Mouse (Mus musculus) G1E (cell line): ENCODE measurements at regions not wholly inside any gene's neighbourhood (a gene's known extent, or its start where the extent isn't known, plus 50 kb on each side); places are given as distances from the start of the nearest gene placed in this dataset.

ENCODE experiments used
- ATAC-seq: 2 replicates; pipeline ENCODE4 v1.8.0; 2016; ENCODE audit warnings: mild to moderate bottlenecking; ENCODE audit not compliant: insufficient number of reproducible peaks, poor library complexity, low FRiP score, severe bottlenecking; ENCODE audit errors: extremely low read depth
- DNase-seq: peaks from one replicate; pipeline ENCODE4 v3.0.0; 2012; ENCODE audit warnings: low spot score
- H3K27me3 ChIP-seq: 2 replicates; pipeline ENCODE4 v1.6.1; 2012; ENCODE audit warnings: mild to moderate bottlenecking, low read length, inconsistent platforms; ENCODE audit not compliant: insufficient read depth
- H3K36me3 ChIP-seq: replicated peaks from 2 replicates; pipeline ENCODE3; 2012; ENCODE audit warnings: mild to moderate bottlenecking, inconsistent platforms
- H3K4me1 ChIP-seq: 2 replicates; pipeline ENCODE4 v1.6.1; 2012; ENCODE audit warnings: low read depth, low read length, inconsistent platforms, mixed read lengths; ENCODE audit not compliant: insufficient read depth
- H3K4me3 ChIP-seq: 2 replicates; pipeline ENCODE4 v1.5.1; 2012; ENCODE audit warnings: low read depth, mild to moderate bottlenecking, inconsistent platforms, low read length, moderate library complexity, mixed read lengths
- H3K9me3 ChIP-seq: replicated peaks from 2 replicates; pipeline ENCODE4 v1.6.1; 2012; ENCODE audit warnings: inconsistent platforms
- CTCF ChIP-seq: IDR thresholded peaks from 2 replicates; pipeline ENCODE4 v1.5.1; 2012; ENCODE audit warnings: low read depth, low read length, inconsistent platforms, mixed read lengths
- GATA1 ChIP-seq: IDR thresholded peaks from 2 replicates; pipeline ENCODE4 v1.6.1; 2012; ENCODE audit warnings: borderline replicate concordance, low read length, inconsistent platforms, mixed read lengths
- GATA2 ChIP-seq: IDR thresholded peaks from 2 replicates; pipeline ENCODE4 v1.6.1; 2012; ENCODE audit warnings: low read depth, low read length, inconsistent platforms, borderline replicate concordance
- POLR2AphosphoS5 ChIP-seq: IDR thresholded peaks from 2 replicates; pipeline ENCODE4 v1.6.1; 2012; ENCODE audit warnings: low read depth, low read length, inconsistent platforms; ENCODE audit not compliant: insufficient replicate concordance
- TAL1 ChIP-seq: conservative IDR thresholded peaks from 2 replicates; pipeline ENCODE4 v1.6.1; 2012; ENCODE audit warnings: low read depth, low read length, inconsistent platforms, mixed read lengths

- H3K27me3 ChIP-seq, result peaks cover 7% of the 10 kb centered on the region
Measured at GRCm38 (mm10) chr17:45884021-45884722, 148.0 kb downstream of the Vegfa start.

DNA sequence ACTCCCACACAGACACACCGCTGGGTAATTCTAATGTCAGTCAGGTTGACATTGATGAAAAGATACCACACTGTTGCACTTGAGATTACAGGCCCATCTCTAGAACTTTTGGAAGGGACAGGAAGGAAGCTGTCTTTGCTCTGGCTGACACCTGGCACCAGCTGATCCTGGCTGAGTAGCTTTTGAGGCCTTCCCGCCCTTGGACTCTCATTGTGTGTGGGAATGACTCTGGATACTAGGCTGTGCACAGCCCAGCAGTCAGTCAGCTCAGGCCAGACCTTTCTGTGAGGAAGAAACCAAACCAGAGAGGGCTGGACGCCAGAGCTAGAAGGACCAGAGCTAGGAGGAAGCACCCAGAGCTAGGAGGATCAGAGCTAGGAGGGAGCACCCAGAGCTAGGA lies 149.0 kb upstream of the 1600014C23Rik start:
- TF ChIP-seq GATA2 (no peak), TAL1 (no peak), POLR2AphosphoS5 (no peak), GATA1 (no peak), CTCF (no peak)
- H3K36me3 ChIP-seq, result no peaks in the 10 kb centered on the region
- H3K27me3 ChIP-seq, result peaks cover 4% of the 10 kb centered on the region; the same call in 1 of the 2 replicates
- no peak overlapping the region for H3K4me3 ChIP-seq
- ATAC-seq, result no peak
- no peak for DNase-seq
- H3K9me3 ChIP-seq, result peaks cover 4% of the 10 kb centered on the region
- H3K4me1 ChIP-seq, result 0 out of 2 replicates have a peak, but pooled peaks cover 4% of the 10 kb centered on the region

More at GRCm38 (mm10) chr17:45884021-45884722, 148.0 kb downstream of the Vegfa start:
- Histone ChIP-seq H3K4me1 (0 out of 2 replicates have a peak, but pooled peaks cover 4% of the 10 kb centered on the region), H3K36me3 (no peaks in the 10 kb centered on the region), H3K9me3 (no peaks in the 10 kb centered on the region), H3K4me3 (no peak overlapping the region)
- no peak for DNase-seq
- TF ChIP-seq TAL1 (no peak), CTCF (no peak), POLR2AphosphoS5 (no peak), GATA1 (no peak), GATA2 (no peak)
- ATAC-seq, result no peak

GRCm38 (mm10) chr17:45881284-45881683 lies 147.6 kb upstream of the 1600014C23Rik start:
- TF ChIP-seq POLR2AphosphoS5 (no peak), TAL1 (no peak), GATA1 (no peak), GATA2 (no peak), CTCF (no peak)
- Histone ChIP-seq H3K27me3 (peaks cover 3% of the 10 kb centered on the region), H3K36me3 (no peaks in the 10 kb centered on the region), H3K9me3 (peaks cover 4% of the 10 kb centered on the region), H3K4me3 (no peak overlapping the region), H3K4me1 (0 out of 2 replicates have a peak, but pooled peaks cover 4% of the 10 kb centered on the region)
- ATAC-seq, result no peak
- no peak for DNase-seq

- no peak overlapping the region for H3K4me3 ChIP-seq
- ATAC-seq, result no peak
- H3K27me3 ChIP-seq, result peaks cover 3% of the 10 kb centered on the region
- peaks cover 4% of the 10 kb centered on the region for H3K9me3 ChIP-seq
- DNase-seq, result no peak
- TF ChIP-seq TAL1 (no peak), GATA2 (no peak), GATA1 (no peak), POLR2AphosphoS5 (no peak), CTCF (no peak)
- no peaks in the 10 kb centered on the region for H3K36me3 ChIP-seq
- H3K4me1 ChIP-seq, result 0 out of 2 replicates have a peak, but pooled peaks cover 4% of the 10 kb centered on the region
Measured at GRCm38 (mm10) chr17:45880761-45881160, 147.1 kb upstream of the 1600014C23Rik start.

DNA sequence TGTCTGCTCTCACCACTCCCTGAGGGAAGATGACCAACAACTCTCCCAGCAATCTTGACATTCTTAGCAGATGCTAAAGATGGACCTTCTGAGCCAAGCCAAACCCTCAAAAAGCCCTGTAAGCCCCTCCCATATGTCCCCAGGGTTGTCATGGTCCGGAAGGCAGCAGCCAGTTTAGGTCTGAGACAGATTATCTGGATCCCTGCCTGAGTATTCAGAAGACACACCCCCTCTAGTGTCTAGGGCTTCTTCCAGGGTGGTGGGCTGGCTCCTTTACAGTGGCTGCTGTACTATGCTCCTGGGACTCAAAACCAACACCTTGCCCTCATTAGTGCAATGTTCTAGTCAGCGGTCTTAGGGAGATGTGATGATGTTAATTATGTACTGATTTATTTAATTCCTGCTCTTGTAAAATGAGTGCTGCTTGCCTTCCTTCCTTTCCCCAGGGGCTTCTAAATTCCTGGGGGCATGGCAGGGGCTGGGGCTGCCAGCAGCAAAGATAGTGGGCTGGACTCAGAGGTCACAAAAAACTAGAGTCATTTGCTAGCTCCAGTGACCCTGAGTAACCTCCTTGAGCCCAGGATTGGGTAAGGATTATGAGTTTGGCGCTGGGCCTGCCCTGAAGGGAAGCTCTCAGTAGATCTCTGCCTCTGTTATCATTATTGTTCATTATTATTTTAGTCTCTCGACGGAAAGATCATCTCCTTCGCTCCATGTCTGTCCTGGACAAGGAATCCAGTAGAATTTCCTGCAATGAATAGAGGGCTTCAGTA lies 146.0 kb upstream of the 1600014C23Rik start:
- no peak overlapping the region for H3K4me3 ChIP-seq
- 0 out of 2 replicates have a peak, but pooled peaks cover 4% of the 10 kb centered on the region for H3K4me1 ChIP-seq
- H3K27me3 ChIP-seq, result peaks cover 3% of the 10 kb centered on the region
- no peak for TF ChIP-seq TAL1
- peaks cover 4% of the 10 kb centered on the region for H3K9me3 ChIP-seq
- no peaks in the 10 kb centered on the region for H3K36me3 ChIP-seq
- DNase-seq (no peak), ATAC-seq (no peak)

GRCm38 (mm10) chr17:45878394-45878793 lies 144.8 kb upstream of the 1600014C23Rik start:
- ATAC-seq (no peak), DNase-seq (no peak)
- Histone ChIP-seq H3K4me1 (no peaks in the 10 kb centered on the region), H3K36me3 (no peaks in the 10 kb centered on the region), H3K4me3 (no peak overlapping the region), H3K9me3 (peaks cover 4% of the 10 kb centered on the region), H3K27me3 (peaks cover 8% of the 10 kb centered on the region)
- no peak for TF ChIP-seq POLR2AphosphoS5
- TF ChIP-seq GATA1, result no peak
- no peak for TF ChIP-seq CTCF
- no peak for TF ChIP-seq TAL1
- no peak for TF ChIP-seq GATA2
